Mouse (Mus musculus): ENCODE measurements at regions not wholly inside any gene's neighbourhood (a gene's known extent, or its start where the extent isn't known, plus 50 kb on each side); places are given as distances from the start of the nearest gene placed in this dataset.
A peak's percentile ranks its signal among the peaks of the same experiment; 100 is the strongest.

- no peak for ATAC-seq (replicated peaks; ENCODE audit: insufficient number of reproducible peaks, low FRiP score, low TSS enrichment, poor library complexity, severe bottlenecking)
These were observed 153.7 kb upstream of the Tmc1 start for GRCm38 (mm10) chr19:21107741-21108140.

- no peak for ATAC-seq (replicated peaks; ENCODE audit: insufficient number of reproducible peaks, low FRiP score, low TSS enrichment, poor library complexity, severe bottlenecking)
These were observed 153.3 kb upstream of the Tmc1 start for GRCm38 (mm10) chr19:21107275-21107674.

- no peak for ATAC-seq (replicated peaks; ENCODE audit: insufficient number of reproducible peaks, low FRiP score, low TSS enrichment, poor library complexity, severe bottlenecking)
These were observed 152.8 kb upstream of the Tmc1 start for GRCm38 (mm10) chr19:21106766-21107165.

GRCm38 (mm10) chr19:21106241-21106669, 152.3 kb upstream of the Tmc1 start:
- peak; percentile 54; the same call in 1 of the 2 replicates for ATAC-seq (replicated peaks; ENCODE audit: insufficient number of reproducible peaks, low FRiP score, low TSS enrichment, poor library complexity, severe bottlenecking)

DNA sequence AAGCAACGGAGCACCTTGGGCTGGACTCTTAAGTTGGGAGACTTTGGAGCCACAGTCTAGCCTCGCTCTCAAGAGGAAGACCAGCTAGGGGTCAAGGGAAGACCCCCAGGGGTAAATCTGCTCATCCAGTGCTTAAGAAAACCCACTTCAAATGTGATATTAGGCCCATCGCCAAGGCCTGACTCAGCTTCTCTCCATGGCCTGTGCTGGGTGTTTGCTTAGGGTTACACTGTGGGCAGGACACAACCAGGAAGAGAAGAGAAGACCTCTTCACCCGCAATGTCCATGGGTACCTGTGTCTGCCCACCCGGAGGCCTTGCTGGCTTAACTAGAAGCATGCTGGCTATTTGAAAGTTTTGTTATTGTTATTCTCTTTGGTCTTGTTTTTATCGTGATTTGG, 151.0 kb upstream of the Tmc1 start:
- no peak for ATAC-seq (replicated peaks; ENCODE audit: insufficient number of reproducible peaks, low FRiP score, low TSS enrichment, poor library complexity, severe bottlenecking)

- ATAC-seq (replicated peaks; ENCODE audit: insufficient number of reproducible peaks, low FRiP score, low TSS enrichment, poor library complexity, severe bottlenecking): peak; percentile 95
These were observed 150.5 kb upstream of the Tmc1 start for GRCm38 (mm10) chr19:21104462-21104936.

GRCm38 (mm10) chr19:21077771-21078548, 124.0 kb upstream of the Tmc1 start:
- no peak for ATAC-seq (replicated peaks; ENCODE audit: insufficient number of reproducible peaks, low FRiP score, low TSS enrichment, poor library complexity, severe bottlenecking)

- ATAC-seq (replicated peaks; ENCODE audit: insufficient number of reproducible peaks, low FRiP score, low TSS enrichment, poor library complexity, severe bottlenecking): no peak
These were observed 114.4 kb upstream of the Tmc1 start for GRCm38 (mm10) chr19:21068381-21068780.

DNA sequence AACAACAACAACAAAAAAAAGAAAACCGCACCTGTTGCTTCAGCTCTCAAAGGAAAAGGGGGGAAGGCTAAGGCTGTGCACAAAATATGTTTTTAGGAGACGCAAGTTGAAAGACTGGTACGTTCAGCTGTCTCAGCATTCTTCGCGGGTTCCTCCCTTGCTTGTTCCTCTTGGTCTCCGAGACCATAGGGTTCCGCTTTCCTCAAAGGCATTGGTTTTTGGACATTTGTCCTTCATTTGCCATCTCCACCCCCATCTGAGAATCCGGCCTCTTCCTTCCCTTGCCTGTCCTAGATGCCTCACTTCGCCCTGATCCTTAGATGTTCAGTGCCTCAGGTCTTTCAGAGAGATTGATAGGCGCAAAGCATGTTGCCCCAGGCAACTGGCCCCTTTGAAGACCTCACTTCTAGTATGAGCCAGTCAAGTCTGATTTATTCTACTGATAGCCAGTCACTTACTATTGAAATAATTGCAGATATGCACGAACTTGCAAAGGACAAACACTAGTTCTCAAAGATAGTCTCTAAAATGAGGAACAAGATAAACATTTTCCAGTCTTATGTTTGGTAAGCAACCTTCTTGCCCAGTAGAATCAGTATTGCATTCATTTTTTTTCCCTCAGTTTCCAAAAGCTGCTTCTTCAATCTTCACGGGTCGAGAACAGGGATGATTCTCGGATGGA, 112.6 kb upstream of the Tmc1 start:
- no peak for ATAC-seq (replicated peaks; ENCODE audit: insufficient number of reproducible peaks, low FRiP score, low TSS enrichment, poor library complexity, severe bottlenecking)

DNA sequence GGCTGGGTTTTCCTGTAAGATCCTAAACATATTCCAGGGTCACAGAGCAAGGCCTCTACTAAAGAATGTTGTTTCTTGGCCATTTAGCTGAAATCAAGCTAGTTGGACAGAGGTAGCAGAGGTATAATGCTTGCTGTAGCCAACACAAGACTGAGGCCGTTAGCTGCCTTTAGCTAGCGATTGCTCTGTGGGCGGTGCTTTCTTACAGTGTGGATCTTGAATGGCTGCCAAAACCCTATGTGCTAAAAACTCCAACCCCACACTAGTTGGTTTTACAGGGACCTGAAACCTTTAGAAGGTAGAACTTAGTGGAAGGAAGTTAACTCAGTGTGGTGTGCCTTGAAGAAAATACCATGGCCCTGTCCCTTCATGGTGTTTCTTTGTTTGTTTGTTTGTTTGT, 110.9 kb upstream of the Tmc1 start:
- no peak for ATAC-seq (replicated peaks; ENCODE audit: insufficient number of reproducible peaks, low FRiP score, low TSS enrichment, poor library complexity, severe bottlenecking)

GRCm38 (mm10) chr19:21053597-21054544, 99.9 kb upstream of the Tmc1 start:
- ATAC-seq (replicated peaks; ENCODE audit: insufficient number of reproducible peaks, low FRiP score, low TSS enrichment, poor library complexity, severe bottlenecking): peak; percentile 55; the same call in 1 of the 2 replicates

- ATAC-seq (replicated peaks; ENCODE audit: insufficient number of reproducible peaks, low FRiP score, low TSS enrichment, poor library complexity, severe bottlenecking): no peak
These were observed 98.8 kb upstream of the Tmc1 start for GRCm38 (mm10) chr19:21052771-21053170.

GRCm38 (mm10) chr19:21051872-21052271, 97.9 kb upstream of the Tmc1 start:
- ATAC-seq (replicated peaks; ENCODE audit: insufficient number of reproducible peaks, low FRiP score, low TSS enrichment, poor library complexity, severe bottlenecking): no peak

- no peak for ATAC-seq (replicated peaks; ENCODE audit: insufficient number of reproducible peaks, low FRiP score, low TSS enrichment, poor library complexity, severe bottlenecking)
These were observed 97.2 kb upstream of the Tmc1 start for GRCm38 (mm10) chr19:21050994-21051721.

GRCm38 (mm10) chr19:21049301-21049700, 95.3 kb upstream of the Tmc1 start:
- ATAC-seq (replicated peaks; ENCODE audit: insufficient number of reproducible peaks, low FRiP score, low TSS enrichment, poor library complexity, severe bottlenecking): no peak

DNA sequence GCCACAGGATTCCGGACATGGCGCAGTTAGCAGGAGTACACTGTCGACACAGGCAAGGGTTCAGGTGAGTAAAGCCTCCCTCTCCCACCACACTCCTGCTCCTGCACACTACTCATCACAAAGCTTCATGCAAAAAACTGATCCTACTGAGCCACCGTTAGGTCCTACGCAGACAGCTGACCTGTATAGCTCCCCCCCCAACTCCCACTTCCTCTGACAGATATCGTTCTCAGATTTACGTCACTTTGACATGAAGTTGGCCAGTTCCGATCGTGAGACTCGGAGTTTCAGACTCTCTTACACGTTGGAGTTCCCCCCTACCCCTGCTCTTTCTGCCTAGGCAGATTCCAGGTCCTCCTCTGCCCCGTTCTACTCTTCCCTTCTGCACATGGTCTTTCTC, 91.6 kb upstream of the Tmc1 start:
- peak; percentile 53; the same call in 1 of the 2 replicates for ATAC-seq (replicated peaks; ENCODE audit: insufficient number of reproducible peaks, low FRiP score, low TSS enrichment, poor library complexity, severe bottlenecking)

GRCm38 (mm10) chr19:21043958-21044357, 90.0 kb upstream of the Tmc1 start:
- ATAC-seq (replicated peaks; ENCODE audit: insufficient number of reproducible peaks, low FRiP score, low TSS enrichment, poor library complexity, severe bottlenecking): no peak

DNA sequence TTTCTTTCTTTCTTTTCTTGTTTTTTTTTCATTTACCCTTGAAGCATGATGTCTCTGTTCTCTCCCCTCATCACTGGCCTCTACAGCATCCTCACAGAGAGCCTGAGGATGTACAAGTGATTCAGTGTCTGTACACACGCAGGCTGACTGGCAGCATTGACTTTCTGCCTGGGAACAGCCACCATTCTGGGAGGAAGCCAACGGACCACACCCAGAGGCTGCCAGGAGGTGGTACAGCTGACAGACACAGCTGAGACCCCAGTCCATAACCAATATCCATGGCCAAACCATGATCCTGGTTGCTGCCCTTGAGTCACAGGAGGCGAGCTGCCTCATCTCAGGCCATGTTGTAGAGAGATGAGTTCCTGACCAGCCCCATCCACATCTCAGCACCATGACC, 88.5 kb upstream of the Tmc1 start:
- ATAC-seq (replicated peaks; ENCODE audit: insufficient number of reproducible peaks, low FRiP score, low TSS enrichment, poor library complexity, severe bottlenecking): no peak
